Mouse (Mus musculus) bone marrow macrophage, adult 2 months (primary cell): ENCODE measurements at regions not wholly inside any gene's neighbourhood (a gene's known extent, or its start where the extent isn't known, plus 50 kb on each side); places are given as distances from the start of the nearest gene placed in this dataset.

Experiments used
- CTCF ChIP-seq: IDR thresholded peaks from 2 replicates; pipeline ENCODE4 v1.5.1; 2012; ENCODE audit warnings: low read depth, mild to moderate bottlenecking, low read length, moderate library complexity
- POLR2A ChIP-seq: IDR thresholded peaks from 2 replicates; pipeline ENCODE4 v1.6.1; 2012; ENCODE audit warnings: mild to moderate bottlenecking, low read depth, low read length, borderline replicate concordance

DNA sequence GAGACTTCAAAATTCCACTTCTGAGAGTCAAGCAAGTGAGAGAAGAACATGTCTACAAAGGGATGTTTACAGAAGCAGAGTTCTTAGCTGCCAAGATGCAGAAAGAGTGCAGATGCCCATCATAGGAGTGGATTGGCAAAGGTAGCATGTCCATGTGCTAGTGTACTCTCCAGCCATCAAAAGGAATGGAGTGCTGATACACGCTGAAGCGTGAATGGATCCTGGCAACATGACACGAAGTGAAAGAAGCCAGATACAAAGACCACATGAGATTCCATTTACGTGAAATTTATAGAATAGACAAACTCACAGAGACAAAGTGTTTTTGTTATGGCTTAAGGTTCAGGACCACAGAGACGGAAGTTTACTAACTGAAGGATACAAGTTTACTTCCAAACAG is 118.4 kb upstream of the Bmp4 start:
- TF ChIP-seq CTCF: no peak
- TF ChIP-seq POLR2A: no peak
